Mouse (Mus musculus) lung, postnatal 0 days (tissue): Measurements from ENCODE around the gene Fry.

ENCODE experiments used
- CTCF ChIP-seq: IDR thresholded peaks from 2 replicates; pipeline ENCODE4 v1.5.1; 2016; ENCODE audit warnings: antibody characterized with exemption, mild to moderate bottlenecking
- EP300 ChIP-seq: IDR thresholded peaks from 2 replicates; pipeline ENCODE4 v1.6.1; 2016; ENCODE audit warnings: antibody characterized with exemption, mild to moderate bottlenecking, control low read depth

DNA sequence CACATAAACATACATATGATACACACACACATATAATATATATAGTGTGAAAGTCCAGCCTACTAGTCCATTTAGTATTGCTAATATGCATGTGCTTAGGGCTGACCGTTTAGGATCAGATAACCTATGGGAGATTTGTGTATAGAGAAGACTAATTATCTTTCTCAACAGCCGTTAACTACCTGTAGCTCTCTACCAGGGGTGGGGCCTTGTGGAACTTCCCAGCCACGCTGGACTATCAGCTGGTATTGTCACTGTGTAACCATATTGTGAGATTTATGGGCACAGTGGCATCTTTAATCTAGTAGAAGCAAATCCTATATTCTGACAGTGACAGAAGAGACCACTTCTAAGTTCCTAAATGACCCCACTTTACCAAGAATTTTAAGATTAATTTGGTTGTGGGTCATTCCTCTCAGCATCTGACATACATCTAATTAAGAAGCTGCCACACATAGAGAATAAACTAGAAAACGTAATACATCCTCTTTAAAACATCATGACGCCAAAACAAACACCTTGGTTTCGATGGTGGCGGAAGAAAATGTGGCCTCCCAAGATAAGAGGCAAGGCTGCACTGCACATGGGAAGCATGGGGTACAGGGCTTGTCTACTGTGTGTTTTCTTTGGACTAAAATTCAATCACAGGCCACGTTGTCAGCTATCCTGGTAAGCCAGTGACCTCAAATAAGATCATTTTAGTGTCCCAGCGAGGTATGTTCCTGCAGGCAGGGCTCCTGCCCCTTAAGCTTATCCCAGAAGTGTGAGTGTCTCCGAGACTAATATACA, 271.3 kb downstream of the Fry start:
- TF ChIP-seq CTCF = no peak
- no peak for TF ChIP-seq EP300
